Mouse (Mus musculus) MEL-GATA-1-ER (cell line): ENCODE measurements around the gene Dph1.

Source experiments
- DNase-seq: peaks from one replicate; pipeline ENCODE4 v3.0.0-alpha.2; 2012; ENCODE audit warnings: low read depth; ENCODE audit errors: extremely low read depth

Dph1 gene

GRCm38 (mm10) chr11:75136666-75137398 is 54.2 kb downstream of the Dph1 start:
- peak; percentile 42 for DNase-seq

GRCm38 (mm10) chr11:75135358-75135757 is 55.7 kb downstream of the Dph1 start:
- no peak for DNase-seq

- no peak for DNase-seq
Measured at GRCm38 (mm10) chr11:75134485-75135068, 56.5 kb downstream of the Dph1 start.

- no peak for DNase-seq
Measured at GRCm38 (mm10) chr11:75133951-75134350, 57.1 kb downstream of the Dph1 start.

GRCm38 (mm10) chr11:75133391-75133790 is 57.6 kb downstream of the Dph1 start:
- no peak for DNase-seq

GRCm38 (mm10) chr11:75132278-75132677 is 58.8 kb downstream of the Dph1 start:
- DNase-seq, result no peak

- no peak for DNase-seq
Measured at GRCm38 (mm10) chr11:75131300-75131699, 59.7 kb downstream of the Dph1 start.

- DNase-seq, result no peak
Measured at GRCm38 (mm10) chr11:75129481-75129880, 61.6 kb downstream of the Dph1 start.
